Mouse (Mus musculus): ENCODE measurements around the gene Gm9936. TPM values are rescaled to one million over a fixed set of nuclear protein-coding genes. Genes with fewer than 3 reads are reported as not detected.
A peak's percentile ranks its signal among the peaks of the same experiment; 100 is the strongest.
"Not testable (repeated sequence)": the region's sequence is repeated elsewhere in the genome, so short reads cannot be mapped to it uniquely, and the experiment has no call there.

The Gm9936 gene
- not detected in 2 replicates for polyA plus RNA-seq (2012; rRNA removed)

DNA sequence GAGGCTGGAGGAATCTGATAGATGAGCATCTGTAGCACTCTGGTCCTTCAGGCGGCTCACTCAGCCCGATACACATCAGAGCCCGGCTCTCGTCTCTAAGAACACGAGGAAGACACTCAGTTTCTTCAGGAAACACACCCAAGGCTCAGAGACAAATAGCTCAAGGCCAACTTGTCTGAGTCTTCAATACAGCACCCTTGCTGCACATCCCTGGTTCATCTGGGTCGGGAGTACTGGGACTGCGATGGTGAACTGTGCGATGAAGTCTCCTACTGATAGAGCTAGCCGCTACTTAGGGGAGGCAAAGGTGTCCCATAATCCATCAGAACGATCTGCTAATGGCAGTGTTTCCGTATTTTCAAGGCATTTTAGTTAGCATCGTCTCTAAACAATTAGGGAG, at the start of gene Gm9936:
Gene Gm9936 (minus strand): TSS at position 101 of the 400 bp plus-strand sequence.
- no peak for DNase-seq
- Histone ChIP-seq H3K4me1 (ENCODE audit: control insufficient read depth, insufficient read depth, low read length) (no peaks in the 10 kb centered on the region), H3K4me3 (replicated peaks; ENCODE audit: extremely low read depth, low read depth, low read length) (no peak within 1 kb of the TSS)
- TF ChIP-seq CTCF (IDR thresholded peaks at IDR 0.05; ENCODE audit: insufficient read depth, low read length) (no peak), POLR2A (IDR thresholded peaks at IDR 0.05; ENCODE audit: borderline replicate concordance, extremely low read depth, low read depth, low read length) (no peak)
- 74% methylated on average over 12 of the region's 12 CpGs for WGBS

DNA sequence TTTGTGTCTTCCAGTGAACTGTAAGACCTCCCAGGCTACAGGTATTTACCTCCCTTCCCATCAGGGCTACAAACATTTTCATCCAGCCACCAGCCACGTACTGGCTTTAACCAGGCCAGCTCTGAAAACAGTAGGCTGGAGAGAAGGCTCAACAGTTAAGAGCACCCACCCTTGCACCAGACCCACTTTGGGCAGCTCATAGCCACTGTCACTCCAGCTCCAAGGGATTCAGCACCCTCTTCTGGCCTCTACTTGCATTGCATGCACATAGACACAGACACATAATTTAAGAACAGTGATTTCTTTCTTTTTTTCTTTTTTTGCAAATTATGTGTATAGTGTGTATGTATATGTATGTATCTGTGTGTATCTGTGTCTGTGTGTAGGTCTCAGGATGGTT, 43.9 kb upstream of the Gm9936 start:
- no peaks in the 10 kb centered on the region for H3K4me1 ChIP-seq (ENCODE audit: control insufficient read depth, insufficient read depth, low read length)
- DNase-seq = peak; percentile 21
- peak; percentile 83 for TF ChIP-seq CTCF (IDR thresholded peaks at IDR 0.05; ENCODE audit: insufficient read depth, low read length)
- no peak for TF ChIP-seq POLR2A (IDR thresholded peaks at IDR 0.05; ENCODE audit: borderline replicate concordance, extremely low read depth, low read depth, low read length)
- no peak overlapping the region for H3K4me3 ChIP-seq (replicated peaks; ENCODE audit: extremely low read depth, low read depth, low read length)
- WGBS = 64% methylated on average over 1 of the region's 1 CpGs

DNA sequence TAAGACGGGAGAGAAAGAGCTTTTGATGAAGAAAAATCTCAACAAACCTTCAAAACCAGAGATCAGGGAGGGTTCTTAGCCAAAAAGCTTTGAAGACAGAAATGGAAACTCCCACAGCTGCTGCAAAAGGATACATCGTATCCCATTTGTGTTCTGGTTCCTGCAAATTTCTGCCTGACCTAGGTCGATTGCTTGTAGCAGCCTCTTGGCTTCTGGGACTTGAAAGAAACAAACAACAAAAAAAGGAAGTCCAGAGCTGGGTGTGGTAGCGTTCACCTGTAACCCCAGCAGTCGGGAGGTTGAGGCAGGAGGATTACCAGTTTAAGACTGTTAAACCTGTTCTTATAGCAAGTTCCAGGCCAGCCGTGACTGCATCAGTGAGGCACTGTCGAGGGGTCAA, 40.4 kb upstream of the Gm9936 start:
- TF ChIP-seq CTCF (IDR thresholded peaks at IDR 0.05; ENCODE audit: insufficient read depth, low read length) = no peak
- TF ChIP-seq POLR2A (IDR thresholded peaks at IDR 0.05; ENCODE audit: borderline replicate concordance, extremely low read depth, low read depth, low read length) = no peak
- Histone ChIP-seq H3K4me1 (ENCODE audit: control insufficient read depth, insufficient read depth, low read length) (0 out of 2 replicates have a peak, but pooled peaks cover 2% of the 10 kb centered on the region), H3K4me3 (replicated peaks; ENCODE audit: extremely low read depth, low read depth, low read length) (peak overlapping the region; percentile 1)
- WGBS = 43% methylated on average over 7 of the region's 7 CpGs
- DNase-seq = no peak

- WGBS = under 1% methylated on average over 7 of the region's 7 CpGs
- Histone ChIP-seq H3K4me3 (replicated peaks; ENCODE audit: extremely low read depth, low read depth, low read length) (peak overlapping the region; percentile 65), H3K4me1 (ENCODE audit: control insufficient read depth, insufficient read depth, low read length) (0 out of 2 replicates have a peak, but pooled peaks cover 2% of the 10 kb centered on the region)
- peak; percentile 41 for DNase-seq
- TF ChIP-seq CTCF (IDR thresholded peaks at IDR 0.05; ENCODE audit: insufficient read depth, low read length) = no peak
- TF ChIP-seq POLR2A (IDR thresholded peaks at IDR 0.05; ENCODE audit: borderline replicate concordance, extremely low read depth, low read depth, low read length) = peak; percentile 30; the same call in 1 of the 2 replicates
Observed at GRCm38 (mm10) chr5:114897374-114897793, 38.9 kb upstream of the Gm9936 start.

DNA sequence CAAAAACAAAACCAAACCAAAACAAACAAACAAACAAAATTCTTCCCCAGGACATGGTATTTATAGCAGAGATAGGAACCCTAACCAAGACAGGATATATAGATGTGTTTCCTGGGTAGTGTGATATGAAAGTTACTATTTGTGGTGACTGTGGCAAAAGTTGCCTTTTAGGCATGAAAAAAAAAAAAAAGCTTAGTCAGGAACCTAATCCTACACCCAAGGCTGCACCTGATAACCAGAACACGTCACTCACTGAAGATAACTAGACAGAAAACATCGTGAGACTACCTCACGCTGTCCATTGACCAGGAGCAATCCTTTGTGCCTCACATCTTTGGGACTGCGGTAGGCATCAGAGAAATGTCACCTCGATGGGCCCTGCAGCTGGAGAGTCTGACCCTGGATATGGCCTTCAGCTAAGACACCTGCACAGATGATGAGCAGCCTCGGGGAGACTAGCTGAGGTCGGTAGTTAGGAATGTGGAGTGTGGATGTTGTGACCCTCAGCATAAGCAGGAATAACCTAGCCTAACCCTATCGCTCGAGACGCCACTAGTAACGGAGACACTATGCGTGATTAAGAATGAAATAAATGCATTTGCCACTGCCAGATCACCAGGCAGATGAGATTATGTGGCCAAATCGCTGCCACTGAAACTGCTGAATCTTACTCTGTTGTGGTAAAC, 38.3 kb upstream of the Gm9936 start, which contains the start of gene Oasl2:
Gene Oasl2 (plus strand): TSS at position 249 of the 686 bp plus-strand sequence.
- TF ChIP-seq CTCF (IDR thresholded peaks at IDR 0.05; ENCODE audit: insufficient read depth, low read length) (no peak), POLR2A (IDR thresholded peaks at IDR 0.05; ENCODE audit: borderline replicate concordance, extremely low read depth, low read depth, low read length) (no peak)
- peak; percentile 26 for DNase-seq
- Histone ChIP-seq H3K4me1 (ENCODE audit: control insufficient read depth, insufficient read depth, low read length) (0 out of 2 replicates have a peak, but pooled peaks cover 2% of the 10 kb centered on the region), H3K4me3 (replicated peaks; ENCODE audit: extremely low read depth, low read depth, low read length) (peak within 1 kb of the TSS; percentile 65)
- WGBS = 44% methylated on average over 13 of the region's 13 CpGs

DNA sequence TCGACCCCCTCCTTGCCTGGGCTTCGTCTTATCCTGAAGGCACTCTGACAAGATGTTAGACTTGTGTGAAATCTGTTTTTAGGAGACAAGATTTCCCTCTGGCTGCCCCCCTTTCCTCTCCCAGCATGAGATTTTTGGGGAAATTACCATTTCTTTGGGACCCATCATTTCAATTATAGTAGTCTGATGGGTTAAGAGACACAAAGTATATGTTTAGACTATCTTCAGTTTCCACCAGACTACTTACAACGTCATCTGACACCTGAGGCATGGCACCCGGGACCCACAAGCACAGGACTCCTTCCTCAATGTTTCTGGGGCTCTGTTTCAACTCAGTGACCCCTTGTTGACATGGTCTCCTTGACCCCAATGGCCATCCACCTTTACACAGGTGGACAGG, 37.1 kb upstream of the Gm9936 start:
- WGBS = 87% methylated on average over 4 of the region's 4 CpGs
- no peak for DNase-seq
- TF ChIP-seq CTCF (IDR thresholded peaks at IDR 0.05; ENCODE audit: insufficient read depth, low read length) (no peak), POLR2A (IDR thresholded peaks at IDR 0.05; ENCODE audit: borderline replicate concordance, extremely low read depth, low read depth, low read length) (no peak)
- 0 out of 2 replicates have a peak, but pooled peaks cover 2% of the 10 kb centered on the region for H3K4me1 ChIP-seq (ENCODE audit: control insufficient read depth, insufficient read depth, low read length)
- no peak overlapping the region for H3K4me3 ChIP-seq (replicated peaks; ENCODE audit: extremely low read depth, low read depth, low read length)

- Histone ChIP-seq H3K4me1 (ENCODE audit: control insufficient read depth, insufficient read depth, low read length) (no peaks in the 10 kb centered on the region), H3K4me3 (replicated peaks; ENCODE audit: extremely low read depth, low read depth, low read length) (no peak overlapping the region)
- WGBS = 86% methylated on average over 2 of the region's 2 CpGs
- TF ChIP-seq CTCF (IDR thresholded peaks at IDR 0.05; ENCODE audit: insufficient read depth, low read length) (no peak), POLR2A (IDR thresholded peaks at IDR 0.05; ENCODE audit: borderline replicate concordance, extremely low read depth, low read depth, low read length) (no peak)
- DNase-seq = no peak
Observed at GRCm38 (mm10) chr5:114888995-114889394, 30.5 kb upstream of the Gm9936 start.

DNA sequence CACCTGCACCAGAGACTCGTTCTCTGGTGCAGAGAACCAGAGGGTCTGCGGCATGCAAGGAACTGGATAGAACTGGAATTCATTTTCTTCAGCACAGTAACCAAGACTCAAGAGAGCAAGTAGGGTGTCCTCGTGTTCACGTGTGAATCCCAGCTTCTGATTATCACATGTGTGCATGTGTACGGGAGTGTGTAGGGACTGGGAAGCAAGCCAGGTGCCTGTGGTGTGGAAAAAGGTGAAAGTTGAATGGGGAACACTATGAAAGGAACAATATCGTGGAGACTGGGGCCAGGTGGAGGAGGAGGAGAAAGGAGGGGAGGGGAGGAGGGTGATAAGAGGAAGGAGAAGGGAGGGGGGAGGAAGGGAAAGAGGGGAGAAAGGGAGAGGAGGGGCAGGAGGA, 28.3 kb upstream of the Gm9936 start:
- H3K4me1 ChIP-seq (ENCODE audit: control insufficient read depth, insufficient read depth, low read length) = no peaks in the 10 kb centered on the region
- H3K4me3 ChIP-seq (replicated peaks; ENCODE audit: extremely low read depth, low read depth, low read length) = no peak overlapping the region
- TF ChIP-seq CTCF (IDR thresholded peaks at IDR 0.05; ENCODE audit: insufficient read depth, low read length) = no peak
- TF ChIP-seq POLR2A (IDR thresholded peaks at IDR 0.05; ENCODE audit: borderline replicate concordance, extremely low read depth, low read depth, low read length) = no peak
- DNase-seq = no peak
- WGBS = 69% methylated on average over 6 of the region's 6 CpGs

GRCm38 (mm10) chr5:114883022-114883421, 24.5 kb upstream of the Gm9936 start:
- 77% methylated on average over 11 of the region's 11 CpGs for WGBS
- H3K4me3 ChIP-seq (replicated peaks; ENCODE audit: extremely low read depth, low read depth, low read length) = no peak overlapping the region
- H3K4me1 ChIP-seq (ENCODE audit: control insufficient read depth, insufficient read depth, low read length) = no peaks in the 10 kb centered on the region
- no peak for TF ChIP-seq CTCF (IDR thresholded peaks at IDR 0.05; ENCODE audit: insufficient read depth, low read length)
- TF ChIP-seq POLR2A (IDR thresholded peaks at IDR 0.05; ENCODE audit: borderline replicate concordance, extremely low read depth, low read depth, low read length) = no peak
- DNase-seq = no peak

- H3K4me1 ChIP-seq (ENCODE audit: control insufficient read depth, insufficient read depth, low read length); DNase-seq; H3K4me3 ChIP-seq (replicated peaks; ENCODE audit: extremely low read depth, low read depth, low read length): not testable (repeated sequence)
- 75% methylated on average over 6 of the region's 7 CpGs for WGBS
Observed at GRCm38 (mm10) chr5:114882319-114882718, 23.8 kb upstream of the Gm9936 start.

All from lung, adult 2 months (tissue).